Mouse (Mus musculus) lung, postnatal 0 days (tissue): ENCODE data around the gene Egln3.

Experiments
- CTCF ChIP-seq: IDR thresholded peaks from 2 replicates; pipeline ENCODE4 v1.5.1; 2016; ENCODE audit warnings: antibody characterized with exemption, mild to moderate bottlenecking
- EP300 ChIP-seq: IDR thresholded peaks from 2 replicates; pipeline ENCODE4 v1.6.1; 2016; ENCODE audit warnings: antibody characterized with exemption, mild to moderate bottlenecking, control low read depth

- TF ChIP-seq CTCF (no peak), EP300 (no peak)
Observed at GRCm38 (mm10) chr12:54184264-54184663, 19.4 kb downstream of the Egln3 start.
